Mouse (Mus musculus) heart, embryonic 16.5 days (tissue): ENCODE data around the gene Zfp277. TPM values are rescaled to one million over a fixed set of nuclear protein-coding genes. Genes with fewer than 3 reads are reported as not detected.
A peak's percentile ranks its signal among the peaks of the same experiment; 100 is the strongest.

ENCODE experiments used
- ATAC-seq: fragments of 200-750 bp; cut with Nextera tagmentation; replicated peaks from 2 replicates; pipeline ENCODE4 v1.8.0; 2017; ENCODE audit warnings: moderate number of reproducible peaks; ENCODE audit not compliant: insufficient read depth, low FRiP score; ENCODE audit errors: extremely low read depth
- H3K27ac ChIP-seq: fragments of 300-500 bp; sonication (generic); 2 replicates; pipeline ENCODE4 v1.5.1; 2014; ENCODE audit warnings: mild to moderate bottlenecking, low read length, control low read depth, moderate library complexity
- H3K27me3 ChIP-seq: fragments of 300-500 bp; sonication (generic); 2 replicates; pipeline ENCODE4 v1.6.1; 2014; ENCODE audit warnings: low read length, mixed read lengths; ENCODE audit not compliant: control insufficient read depth, insufficient read depth
- H3K36me3 ChIP-seq: fragments of 300-500 bp; sonication (generic); 2 replicates; pipeline ENCODE4 v1.6.1; 2014; ENCODE audit not compliant: control insufficient read depth, insufficient read depth
- H3K4me1 ChIP-seq: fragments of 300-500 bp; sonication (generic); 2 replicates; pipeline ENCODE4 v1.6.1; 2014; ENCODE audit warnings: low read length, mixed read lengths; ENCODE audit not compliant: control insufficient read depth, insufficient read depth
- H3K4me2 ChIP-seq: fragments of 300-500 bp; sonication (generic); 2 replicates; pipeline ENCODE4 v1.6.1; 2014; ENCODE audit warnings: low read depth, mild to moderate bottlenecking, control low read depth, low read length
- H3K4me3 ChIP-seq: fragments of 300-500 bp; sonication (generic); 2 replicates; pipeline ENCODE4 v1.5.1; 2014; ENCODE audit warnings: mild to moderate bottlenecking, control low read depth, low read length
- H3K9ac ChIP-seq: fragments of 300-500 bp; sonication (generic); 2 replicates; pipeline ENCODE4 v1.6.1; 2014; ENCODE audit warnings: low read length, control low read depth
- H3K9me3 ChIP-seq: fragments of 300-500 bp; sonication (generic); replicated peaks from 2 replicates; pipeline ENCODE4 v1.6.1; 2016; ENCODE audit warnings: low read length; ENCODE audit not compliant: control insufficient read depth
- WGBS: fragments of 180-500 bp; shearing (Covaris S2); extraction: QIAGEN DNeasy Blood & Tissue Kit; methylation state at CpG from one replicate; pipeline ENCODE4 v1.1.7; 2014; 5-methylcytosine and 5-hydroxymethylcytosine counted together
- polyA plus RNA-seq: library from polyadenylated mRNA; unstranded; fragments of >200 nt; fragmentation: Nextera tagmentation; extraction: Ambion mirVana; gene quantifications from 2 replicates; pipeline ENCODE4 v1.2.1, GENCODE M21; 2015

The Zfp277 gene
- polyA plus RNA-seq, 1 experiment from 2014 or later, result 28.0 TPM

- WGBS, result 73% methylated on average over 5 of the region's 5 CpGs
- no peaks in the 10 kb centered on the region for H3K4me1 ChIP-seq
- no peak for ATAC-seq
- no peak overlapping the region for H3K4me2 ChIP-seq
- H3K9ac ChIP-seq, result no peak overlapping the region
- no peaks in the 10 kb centered on the region for H3K27me3 ChIP-seq
- no peaks in the 10 kb centered on the region for H3K9me3 ChIP-seq
- no peaks in the 10 kb centered on the region for H3K36me3 ChIP-seq
- H3K4me3 ChIP-seq, result no peak overlapping the region
- no peak overlapping the region for H3K27ac ChIP-seq
These were observed 57.9 kb downstream of the Zfp277 start for GRCm38 (mm10) chr12:40387786-40388185.

GRCm38 (mm10) chr12:40385301-40385700, 60.4 kb downstream of the Zfp277 start:
- no peaks in the 10 kb centered on the region for H3K9me3 ChIP-seq
- 91% methylated on average over 4 of the region's 4 CpGs for WGBS
- H3K36me3 ChIP-seq, result no peaks in the 10 kb centered on the region
- H3K27me3 ChIP-seq, result no peaks in the 10 kb centered on the region; the same call in 1 of the 2 replicates
- H3K4me1 ChIP-seq, result no peaks in the 10 kb centered on the region
- no peak overlapping the region for H3K27ac ChIP-seq
- no peak overlapping the region for H3K4me3 ChIP-seq
- no peak overlapping the region for H3K4me2 ChIP-seq
- ATAC-seq, result no peak
- no peak overlapping the region for H3K9ac ChIP-seq

- Histone ChIP-seq H3K4me2 (no peak overlapping the region), H3K36me3 (no peaks in the 10 kb centered on the region), H3K9ac (no peak overlapping the region), H3K4me3 (no peak overlapping the region), H3K4me1 (peaks cover 1% of the 10 kb centered on the region), H3K9me3 (no peaks in the 10 kb centered on the region), H3K27me3 (no peaks in the 10 kb centered on the region; the same call in 1 of the 2 replicates), H3K27ac (no peak overlapping the region)
- ATAC-seq, result no peak
- WGBS, result 55% methylated on average over 6 of the region's 6 CpGs
These were observed 62.0 kb downstream of the Zfp277 start for GRCm38 (mm10) chr12:40383718-40384117.

- Histone ChIP-seq H3K36me3 (no peaks in the 10 kb centered on the region), H3K4me1 (peaks cover 4% of the 10 kb centered on the region), H3K27me3 (no peaks in the 10 kb centered on the region; the same call in 1 of the 2 replicates), H3K4me3 (no peak overlapping the region), H3K4me2 (no peak overlapping the region), H3K9me3 (no peaks in the 10 kb centered on the region), H3K9ac (no peak overlapping the region), H3K27ac (no peak overlapping the region)
- WGBS, result 86% methylated on average over 5 of the region's 5 CpGs
- no peak for ATAC-seq
These were observed 63.2 kb downstream of the Zfp277 start for GRCm38 (mm10) chr12:40382539-40382938.

- Histone ChIP-seq H3K27ac (no peak overlapping the region), H3K27me3 (no peaks in the 10 kb centered on the region; the same call in 1 of the 2 replicates), H3K9ac (no peak overlapping the region), H3K9me3 (no peaks in the 10 kb centered on the region), H3K4me1 (peaks cover 4% of the 10 kb centered on the region), H3K4me2 (peak overlapping the region; percentile 17; the same call in 1 of the 2 replicates), H3K36me3 (no peaks in the 10 kb centered on the region), H3K4me3 (no peak overlapping the region)
- 85% methylated on average over 11 of the region's 11 CpGs for WGBS
- no peak for ATAC-seq
These were observed 63.9 kb downstream of the Zfp277 start for GRCm38 (mm10) chr12:40381824-40382223.

GRCm38 (mm10) chr12:40381173-40381801, 64.4 kb downstream of the Zfp277 start:
- H3K4me3 ChIP-seq, result no peak overlapping the region
- H3K27ac ChIP-seq, result no peak overlapping the region
- peaks cover 4% of the 10 kb centered on the region for H3K4me1 ChIP-seq
- H3K4me2 ChIP-seq, result peak overlapping the region; percentile 37; the same call in 1 of the 2 replicates
- no peaks in the 10 kb centered on the region for H3K36me3 ChIP-seq
- 78% methylated on average over 10 of the region's 10 CpGs for WGBS
- H3K27me3 ChIP-seq, result no peaks in the 10 kb centered on the region; the same call in 1 of the 2 replicates
- no peaks in the 10 kb centered on the region for H3K9me3 ChIP-seq
- no peak overlapping the region for H3K9ac ChIP-seq
- no peak for ATAC-seq

- Histone ChIP-seq H3K27me3 (no peaks in the 10 kb centered on the region; the same call in 1 of the 2 replicates), H3K27ac (no peak overlapping the region), H3K4me1 (peaks cover 4% of the 10 kb centered on the region), H3K4me2 (no peak overlapping the region), H3K36me3 (no peaks in the 10 kb centered on the region), H3K9me3 (no peaks in the 10 kb centered on the region), H3K9ac (no peak overlapping the region), H3K4me3 (no peak overlapping the region)
- 75% methylated on average over 4 of the region's 4 CpGs for WGBS
- no peak for ATAC-seq
These were observed 66.2 kb downstream of the Zfp277 start for GRCm38 (mm10) chr12:40379538-40379923.

- Histone ChIP-seq H3K4me2 (0 out of 2 replicates have a peak overlapping the region, but pooled peaks have one; percentile 1), H3K4me1 (peaks cover 4% of the 10 kb centered on the region), H3K4me3 (no peak overlapping the region), H3K9ac (no peak overlapping the region), H3K27me3 (no peaks in the 10 kb centered on the region; the same call in 1 of the 2 replicates), H3K36me3 (no peaks in the 10 kb centered on the region), H3K27ac (no peak overlapping the region), H3K9me3 (no peaks in the 10 kb centered on the region)
- 63% methylated on average over 17 of the region's 17 CpGs for WGBS
- ATAC-seq, result peak; percentile 83
These were observed 66.8 kb downstream of the Zfp277 start for GRCm38 (mm10) chr12:40378621-40379537.

- Histone ChIP-seq H3K4me2 (no peak overlapping the region), H3K4me3 (no peak overlapping the region), H3K4me1 (no peaks in the 10 kb centered on the region), H3K9ac (no peak overlapping the region), H3K9me3 (no peaks in the 10 kb centered on the region), H3K27ac (no peak overlapping the region), H3K27me3 (no peaks in the 10 kb centered on the region), H3K36me3 (peaks cover 7% of the 10 kb centered on the region; the same call in 1 of the 2 replicates)
- 88% methylated on average over 3 of the region's 3 CpGs for WGBS
- no peak for ATAC-seq
These were observed 93.8 kb downstream of the Zfp277 start for GRCm38 (mm10) chr12:40351879-40352278.
